Mouse (Mus musculus) bone marrow, adult 2 months (tissue): ENCODE measurements around the gene Trpv1.

Experiments used
- CTCF ChIP-seq: fragments of 200-500 bp; IDR thresholded peaks from 2 replicates; pipeline ENCODE4 v1.5.1; 2011; ENCODE audit warnings: low read length, control low read depth; ENCODE audit not compliant: control insufficient read depth, insufficient read depth
- POLR2A ChIP-seq: fragments of 200-500 bp; IDR thresholded peaks from 2 replicates; pipeline ENCODE4 v1.6.1; 2011; ENCODE audit warnings: low read depth, mild to moderate bottlenecking, control low read depth, low read length, borderline replicate concordance; ENCODE audit not compliant: control insufficient read depth

- TF ChIP-seq CTCF (no peak), POLR2A (no peak)
These were observed 41.0 kb upstream of the Trpv1 start for GRCm38 (mm10) chr11:73193047-73193446.
